Mouse (Mus musculus) frontal cortex, adult 2 months (tissue): ENCODE results near the gene Nup107. TPM values are rescaled to one million over a fixed set of nuclear protein-coding genes. Genes with fewer than 3 reads are reported as not detected.
"Not testable (repeated sequence)": the region's sequence is repeated elsewhere in the genome, so short reads cannot be mapped to it uniquely, and the experiment has no call there.

Experiments
- DNase-seq, 2 experiments: peaks; one replicate each; pipeline ENCODE4 v3.0.0; 2022; ENCODE audit warnings: low spot score in 1 of 2; ENCODE audit errors: extremely low spot score in 1 of 2
- polyA plus RNA-seq: library from polyadenylated mRNA; depleted of rRNA; stranded (reverse); fragments of >200 nt; gene quantifications from 2 replicates; pipeline ENCODE4 v1.2.3, GENCODE M21; 2012; rRNA removed

Nup107 gene
- polyA plus RNA-seq, 1 experiment, result 17.8 TPM

GRCm38 (mm10) chr10:117707114-117707838, 85.2 kb downstream of the Nup107 start:
- DNase-seq, result no peak

GRCm38 (mm10) chr10:117706440-117706839, 86.1 kb downstream of the Nup107 start:
- no peak for DNase-seq

GRCm38 (mm10) chr10:117705806-117706205, 86.7 kb downstream of the Nup107 start:
- no peak for DNase-seq

GRCm38 (mm10) chr10:117704964-117705335, 87.6 kb downstream of the Nup107 start:
- no peak for DNase-seq

- not testable (repeated sequence) for DNase-seq
These were observed 88.1 kb downstream of the Nup107 start for GRCm38 (mm10) chr10:117704314-117704963.

- DNase-seq, result no peak
These were observed 89.0 kb downstream of the Nup107 start for GRCm38 (mm10) chr10:117703506-117703905.

- no peak for DNase-seq
These were observed 90.3 kb downstream of the Nup107 start for GRCm38 (mm10) chr10:117702024-117702833.

GRCm38 (mm10) chr10:117701034-117701829, 91.3 kb downstream of the Nup107 start:
- no peak for DNase-seq

Other genes starting within 250 kb of the Nup107 start
- gene Cpm, start 163.2 kb downstream of the Nup107 start, polyA plus RNA-seq, result 3.5 and 3.9 TPM in 2 replicates
- 72.1 and 74.5 TPM in 2 replicates for gene Mdm2, start 81.9 kb downstream of the Nup107 start, polyA plus RNA-seq
- 17.7 and 19.0 TPM in 2 replicates for gene Slc35e3, start 46.3 kb downstream of the Nup107 start, polyA plus RNA-seq
- 68.3 and 70.7 TPM in 2 replicates for gene Rap1b, start 53.3 kb upstream of the Nup107 start, polyA plus RNA-seq